Mouse (Mus musculus) midbrain, embryonic 16.5 days (tissue): ENCODE measurements around the gene Foxk2. TPM values are rescaled to one million over a fixed set of nuclear protein-coding genes. Genes with fewer than 3 reads are reported as not detected.

Experiments
- ATAC-seq: fragments of 200-750 bp; cut with Nextera tagmentation; 2 replicates; pipeline ENCODE4 v1.8.0; 2017; ENCODE audit warnings: moderate TSS enrichment
- H3K27ac ChIP-seq: fragments of 300-500 bp; sonication (generic); 2 replicates; pipeline ENCODE4 v1.5.1; 2014; ENCODE audit warnings: mild to moderate bottlenecking, low read length, mixed read lengths
- H3K27me3 ChIP-seq: fragments of 300-500 bp; sonication (generic); 2 replicates; pipeline ENCODE4 v1.6.1; 2014; ENCODE audit warnings: low read depth, low read length, mixed read lengths; ENCODE audit not compliant: control insufficient read depth, insufficient read depth
- H3K36me3 ChIP-seq: fragments of 300-500 bp; sonication (generic); 2 replicates; pipeline ENCODE4 v1.6.1; 2014; ENCODE audit warnings: mild to moderate bottlenecking, low read length, moderate library complexity, mixed read lengths; ENCODE audit not compliant: control insufficient read depth, insufficient read depth
- H3K4me1 ChIP-seq: fragments of 300-500 bp; sonication (generic); 2 replicates; pipeline ENCODE4 v1.6.1; 2014; ENCODE audit warnings: mild to moderate bottlenecking, low read length, mixed read lengths; ENCODE audit not compliant: control insufficient read depth, insufficient read depth
- H3K4me2 ChIP-seq: fragments of 300-500 bp; sonication (generic); 2 replicates; pipeline ENCODE4 v1.6.1; 2014; ENCODE audit warnings: mild to moderate bottlenecking, low read length, mixed read lengths
- H3K4me3 ChIP-seq: fragments of 300-500 bp; sonication (generic); 2 replicates; pipeline ENCODE4 v1.5.1; 2014; ENCODE audit warnings: low read depth, mild to moderate bottlenecking, low read length, moderate library complexity, mixed read lengths
- H3K9ac ChIP-seq: fragments of 300-500 bp; sonication (generic); 2 replicates; pipeline ENCODE4 v1.6.1; 2014; ENCODE audit warnings: low read depth, low read length, mixed read lengths
- H3K9me3 ChIP-seq: fragments of 300-500 bp; sonication (generic); replicated peaks from 2 replicates; pipeline ENCODE4 v1.6.1; 2014; ENCODE audit warnings: mild to moderate bottlenecking, low read length, mixed read lengths; ENCODE audit not compliant: control insufficient read depth, poor library complexity, severe bottlenecking
- WGBS: fragments of 180-500 bp; shearing (Covaris S2); extraction: QIAGEN DNeasy Blood & Tissue Kit; methylation state at CpG from one replicate; pipeline ENCODE4 v1.1.7; 2014; 5-methylcytosine and 5-hydroxymethylcytosine counted together
- polyA plus RNA-seq: library from polyadenylated mRNA; unstranded; fragments of >200 nt; fragmentation: Nextera tagmentation; extraction: Ambion mirVana; gene quantifications from 2 replicates; pipeline ENCODE4 v1.2.1, GENCODE M21; 2015

The Foxk2 gene
- polyA plus RNA-seq, 1 experiment from 2014 or later = 11.6 TPM

- no peak for ATAC-seq
Measured at GRCm38 (mm10) chr11:121261074-121261473, 1.3 kb downstream of the Foxk2 start.

DNA sequence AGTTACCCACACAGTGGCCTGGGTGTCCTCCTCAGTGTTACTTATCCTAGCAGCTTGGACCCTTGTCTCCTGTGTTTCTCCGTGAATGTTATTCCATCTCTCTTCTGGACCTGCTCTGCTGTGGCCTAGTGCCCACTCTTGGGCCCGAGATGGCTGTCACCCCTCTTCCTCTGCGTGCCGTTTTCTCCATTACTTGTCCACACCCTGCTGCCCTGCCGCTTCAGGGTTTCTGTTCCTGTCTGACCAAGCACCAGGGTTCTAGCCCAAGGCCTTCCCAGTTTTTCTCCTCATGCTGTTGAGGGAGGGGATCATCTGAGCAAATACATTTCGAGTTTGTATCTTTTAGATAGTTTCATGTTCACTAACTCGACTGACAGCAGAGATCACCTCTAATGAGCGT, 17.7 kb downstream of the Foxk2 start:
- ATAC-seq = no peak
- Histone ChIP-seq H3K9me3 (no peaks in the 10 kb centered on the region), H3K9ac (no peak overlapping the region), H3K27ac (no peak overlapping the region), H3K4me2 (no peak overlapping the region), H3K4me3 (no peak overlapping the region), H3K4me1 (peaks cover 8% of the 10 kb centered on the region; the same call in 1 of the 2 replicates), H3K36me3 (no peaks in the 10 kb centered on the region), H3K27me3 (no peaks in the 10 kb centered on the region)
- 95% methylated on average over 8 of the region's 8 CpGs for WGBS

More at GRCm38 (mm10) chr11:121261074-121261473, 1.3 kb downstream of the Foxk2 start:
- H3K4me2 ChIP-seq = peak overlapping the region; percentile 99
- no peaks in the 10 kb centered on the region for H3K27me3 ChIP-seq
- H3K9me3 ChIP-seq = no peaks in the 10 kb centered on the region
- peak overlapping the region; percentile 99 for H3K4me3 ChIP-seq
- 48% methylated on average over 2 of the region's 2 CpGs for WGBS
- H3K9ac ChIP-seq = peak overlapping the region; percentile 99
- H3K4me1 ChIP-seq = peaks cover 26% of the 10 kb centered on the region
- no peak overlapping the region for H3K27ac ChIP-seq
- H3K36me3 ChIP-seq = peaks cover 2% of the 10 kb centered on the region; the same call in 1 of the 2 replicates

GRCm38 (mm10) chr11:121278011-121278410, 18.2 kb downstream of the Foxk2 start:
- Histone ChIP-seq H3K36me3 (no peaks in the 10 kb centered on the region), H3K4me2 (no peak overlapping the region), H3K27me3 (no peaks in the 10 kb centered on the region), H3K9ac (no peak overlapping the region), H3K4me1 (peaks cover 12% of the 10 kb centered on the region), H3K9me3 (no peaks in the 10 kb centered on the region), H3K27ac (no peak overlapping the region), H3K4me3 (no peak overlapping the region)
- no peak for ATAC-seq
- WGBS = 84% methylated on average over 3 of the region's 3 CpGs

GRCm38 (mm10) chr11:121282911-121283310, 23.1 kb downstream of the Foxk2 start:
- no peak overlapping the region for H3K4me3 ChIP-seq
- H3K4me2 ChIP-seq = no peak overlapping the region
- no peaks in the 10 kb centered on the region for H3K9me3 ChIP-seq
- peaks cover 13% of the 10 kb centered on the region for H3K4me1 ChIP-seq
- peaks cover 13% of the 10 kb centered on the region for H3K36me3 ChIP-seq
- H3K9ac ChIP-seq = no peak overlapping the region
- no peaks in the 10 kb centered on the region for H3K27me3 ChIP-seq
- H3K27ac ChIP-seq = no peak overlapping the region
- ATAC-seq = no peak
- 80% methylated on average over 6 of the region's 6 CpGs for WGBS

DNA sequence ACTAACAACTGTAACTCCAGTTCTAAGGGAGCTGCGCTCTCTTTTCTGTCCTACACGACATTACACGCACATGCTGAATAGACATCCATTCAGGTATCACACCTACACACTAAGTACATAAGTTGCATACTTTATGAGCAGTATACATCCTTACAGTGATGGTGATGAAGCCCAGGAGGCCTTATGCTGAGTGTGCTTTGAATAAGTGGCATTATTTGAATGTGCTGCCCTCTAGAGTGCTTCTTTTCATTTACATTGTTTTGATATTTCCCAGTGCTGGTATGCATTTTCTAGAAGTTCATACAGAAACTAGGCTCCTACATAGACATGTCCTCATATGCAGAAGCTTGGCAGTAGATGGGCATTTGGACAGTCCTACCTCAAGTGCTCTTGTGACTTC, 30.1 kb downstream of the Foxk2 start:
- H3K36me3 ChIP-seq = peaks cover 40% of the 10 kb centered on the region
- 92% methylated on average over 3 of the region's 3 CpGs for WGBS

GRCm38 (mm10) chr11:121294771-121295170, 35.0 kb downstream of the Foxk2 start:
- Histone ChIP-seq H3K27ac (no peak overlapping the region), H3K36me3 (peaks cover 20% of the 10 kb centered on the region), H3K4me1 (no peaks in the 10 kb centered on the region), H3K27me3 (no peaks in the 10 kb centered on the region), H3K4me3 (no peak overlapping the region), H3K4me2 (no peak overlapping the region), H3K9me3 (no peaks in the 10 kb centered on the region), H3K9ac (no peak overlapping the region)
- ATAC-seq = no peak
- WGBS = 93% methylated on average over 5 of the region's 5 CpGs

More for the DNA sequence above, 30.1 kb downstream of the Foxk2 start:
- ATAC-seq = no peak
- no peaks in the 10 kb centered on the region for H3K9me3 ChIP-seq
- no peak overlapping the region for H3K4me3 ChIP-seq
- H3K4me1 ChIP-seq = no peaks in the 10 kb centered on the region
- H3K27me3 ChIP-seq = no peaks in the 10 kb centered on the region
- no peak overlapping the region for H3K4me2 ChIP-seq
- H3K27ac ChIP-seq = no peak overlapping the region
- no peak overlapping the region for H3K9ac ChIP-seq

DNA sequence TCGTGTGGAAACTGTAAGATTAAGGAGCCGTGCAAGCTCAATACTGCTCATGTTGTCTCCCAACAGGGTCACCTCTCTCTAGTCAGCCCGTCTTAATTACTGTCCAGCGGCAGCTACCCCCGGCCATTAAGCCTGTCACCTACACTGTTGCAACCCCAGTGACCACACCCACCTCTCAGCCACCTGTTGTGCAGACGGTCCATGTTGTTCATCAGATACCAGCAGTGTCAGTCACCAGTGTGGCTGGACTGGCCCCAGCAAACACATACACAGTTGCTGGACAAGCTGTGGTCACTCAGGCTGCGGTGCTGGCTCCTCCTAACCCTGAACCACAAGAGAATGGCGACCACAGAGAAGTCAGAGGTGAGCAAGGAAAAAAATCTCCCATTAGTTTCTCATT, 38.7 kb downstream of the Foxk2 start:
- H3K4me1 ChIP-seq = no peaks in the 10 kb centered on the region
- no peak overlapping the region for H3K27ac ChIP-seq
- H3K27me3 ChIP-seq = no peaks in the 10 kb centered on the region
- WGBS = 95% methylated on average over 8 of the region's 8 CpGs
- no peak overlapping the region for H3K9ac ChIP-seq
- ATAC-seq = no peak
- H3K4me3 ChIP-seq = no peak overlapping the region
- H3K4me2 ChIP-seq = no peak overlapping the region
- peaks cover 15% of the 10 kb centered on the region for H3K36me3 ChIP-seq
- no peaks in the 10 kb centered on the region for H3K9me3 ChIP-seq

- Histone ChIP-seq H3K4me2 (no peak overlapping the region), H3K27me3 (no peaks in the 10 kb centered on the region), H3K9ac (no peak overlapping the region), H3K4me3 (no peak overlapping the region), H3K27ac (no peak overlapping the region), H3K9me3 (no peaks in the 10 kb centered on the region), H3K4me1 (no peaks in the 10 kb centered on the region), H3K36me3 (peaks cover 15% of the 10 kb centered on the region)
- WGBS = 95% methylated on average over 9 of the region's 9 CpGs
- no peak for ATAC-seq
Measured at GRCm38 (mm10) chr11:121300265-121300664, 40.5 kb downstream of the Foxk2 start.

DNA sequence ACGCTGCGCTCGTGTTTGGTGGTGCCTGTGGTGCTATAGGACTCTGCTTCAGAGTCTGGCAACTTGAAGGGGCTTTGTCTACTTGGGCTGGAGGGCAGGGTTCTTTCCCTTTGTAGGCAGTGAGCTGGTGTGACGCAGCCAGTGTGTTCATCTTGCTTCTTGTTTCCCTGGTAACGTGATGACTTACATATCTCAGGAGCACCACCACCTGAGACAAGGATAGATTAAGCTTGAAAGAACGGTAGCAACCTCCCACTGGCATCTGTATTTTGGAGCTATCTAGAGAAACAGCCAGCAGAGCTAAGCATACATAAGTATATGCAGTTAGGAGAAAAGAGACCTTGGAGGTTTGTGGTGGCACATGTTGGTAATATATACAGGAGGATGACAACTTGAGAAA, 45.6 kb downstream of the Foxk2 start:
- no peaks in the 10 kb centered on the region for H3K4me1 ChIP-seq
- 87% methylated on average over 6 of the region's 6 CpGs for WGBS
- H3K9me3 ChIP-seq = 0 out of 2 replicates have a peak, but pooled peaks cover under 1% of the 10 kb centered on the region
- H3K27ac ChIP-seq = no peak overlapping the region
- H3K36me3 ChIP-seq = peaks cover 27% of the 10 kb centered on the region
- H3K9ac ChIP-seq = no peak overlapping the region
- no peak for ATAC-seq
- H3K4me3 ChIP-seq = no peak overlapping the region
- no peak overlapping the region for H3K4me2 ChIP-seq
- no peaks in the 10 kb centered on the region for H3K27me3 ChIP-seq
